Mouse (Mus musculus): ENCODE data around the gene Cd2.

DNA sequence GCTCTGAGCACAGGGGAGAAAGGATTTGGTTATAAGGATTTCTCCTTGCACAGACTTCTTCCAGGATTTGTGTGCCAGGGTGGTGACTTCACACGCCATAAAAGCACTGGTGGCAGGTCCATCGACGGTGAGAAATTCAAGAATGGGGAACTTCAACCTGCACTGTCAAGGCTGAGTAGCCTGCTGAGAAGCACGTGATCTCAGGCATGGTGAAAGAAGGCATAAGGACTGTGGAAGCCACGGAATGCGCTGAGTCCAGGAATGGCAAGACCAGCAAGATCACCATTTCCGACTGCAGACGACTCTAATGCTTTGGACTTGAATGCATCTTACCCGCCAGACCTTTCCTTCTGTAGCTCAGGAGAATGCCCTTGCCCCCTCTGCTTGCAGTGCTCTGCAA lies 23.2 kb upstream of the Cd2 start:
- TF ChIP-seq EP300 (IDR thresholded peaks at IDR 0.05; ENCODE audit: low read depth): no peak
- TF ChIP-seq CTCF (IDR thresholded peaks at IDR 0.05; ENCODE audit: low read depth): no peak

Data from liver, postnatal 0 days (tissue).